Mouse (Mus musculus) liver, embryonic 16.5 days (tissue): ENCODE data around the gene Olfr1265. TPM values are rescaled to one million over a fixed set of nuclear protein-coding genes. Genes with fewer than 3 reads are reported as not detected.

ENCODE experiments used
- ATAC-seq: fragments of 200-750 bp; cut with Nextera tagmentation; 2 replicates; pipeline ENCODE4 v1.8.0; 2017; ENCODE audit warnings: low read depth, mild to moderate bottlenecking, moderate number of reproducible peaks, moderate library complexity
- H3K27ac ChIP-seq: fragments of 300-500 bp; sonication (generic); 2 replicates; pipeline ENCODE4 v1.5.1; 2014; ENCODE audit warnings: mild to moderate bottlenecking, low read length
- H3K27me3 ChIP-seq: fragments of 300-500 bp; sonication (generic); 2 replicates; pipeline ENCODE4 v1.6.1; 2014; ENCODE audit warnings: low read depth, low read length, mixed read lengths; ENCODE audit not compliant: control insufficient read depth, insufficient read depth
- H3K36me3 ChIP-seq: fragments of 300-500 bp; sonication (generic); 2 replicates; pipeline ENCODE4 v1.6.1; 2014; ENCODE audit warnings: mild to moderate bottlenecking; ENCODE audit not compliant: control insufficient read depth, insufficient read depth
- H3K4me1 ChIP-seq: fragments of 300-500 bp; sonication (generic); 2 replicates; pipeline ENCODE4 v1.6.1; 2014; ENCODE audit warnings: low read depth, low read length, mixed read lengths; ENCODE audit not compliant: control insufficient read depth
- H3K4me2 ChIP-seq: fragments of 300-500 bp; sonication (generic); 2 replicates; pipeline ENCODE4 v1.6.1; 2014; ENCODE audit warnings: low read depth, low read length, mixed read lengths
- H3K4me3 ChIP-seq: fragments of 300-500 bp; sonication (generic); 2 replicates; pipeline ENCODE4 v1.5.1; 2014; ENCODE audit warnings: low read depth, mild to moderate bottlenecking, low read length
- H3K9ac ChIP-seq: fragments of 300-500 bp; sonication (generic); 2 replicates; pipeline ENCODE4 v1.6.1; 2014; ENCODE audit warnings: low read depth, low read length
- H3K9me3 ChIP-seq: fragments of 300-500 bp; sonication (generic); replicated peaks from 2 replicates; pipeline ENCODE4 v1.6.1; 2016; ENCODE audit warnings: low read length; ENCODE audit not compliant: control insufficient read depth
- WGBS: fragments of 180-500 bp; shearing (Covaris S2); extraction: QIAGEN DNeasy Blood & Tissue Kit; methylation state at CpG from one replicate; pipeline ENCODE4 v1.1.7; 2014; ENCODE audit not compliant: insufficient replicate concordance; 5-methylcytosine and 5-hydroxymethylcytosine counted together
- polyA plus RNA-seq: library from polyadenylated mRNA; unstranded; fragments of >200 nt; fragmentation: Nextera tagmentation; extraction: Ambion mirVana; gene quantifications from 2 replicates; pipeline ENCODE4 v1.2.1, GENCODE M21; 2015

Olfr1265 gene
- not detected in 2 replicates for polyA plus RNA-seq

DNA sequence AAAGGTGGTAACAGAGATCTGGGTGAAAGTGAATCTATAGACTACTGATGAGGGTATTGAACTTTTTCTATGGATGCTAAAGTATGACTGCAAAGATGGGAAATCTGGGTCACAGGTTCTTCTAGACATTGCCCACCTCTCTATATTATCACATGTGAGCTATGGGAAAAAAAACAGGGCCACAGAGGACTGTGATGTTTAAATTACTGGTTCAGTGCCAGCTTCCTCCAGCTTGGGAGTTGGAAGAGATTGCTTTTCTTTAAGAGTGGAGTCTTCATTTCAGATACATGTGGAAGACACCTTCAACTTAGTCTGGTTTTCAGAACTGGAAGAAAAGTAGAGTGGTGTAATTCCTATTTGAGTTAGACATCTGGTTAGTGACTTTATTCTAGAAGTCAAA lies at the start of gene Olfr1265:
Gene Olfr1265, plus strand, starts transcription at position 301 of the 400 bp plus-strand sequence.
- Histone ChIP-seq H3K36me3 (no peaks in the 10 kb centered on the region), H3K4me2 (no peak within 1 kb of the TSS), H3K4me1 (no peaks in the 10 kb centered on the region), H3K9me3 (no peaks in the 10 kb centered on the region), H3K27ac (no peak within 1 kb of the TSS), H3K9ac (no peak within 1 kb of the TSS), H3K4me3 (no peak within 1 kb of the TSS), H3K27me3 (no peaks in the 10 kb centered on the region)
- no peak for ATAC-seq

DNA sequence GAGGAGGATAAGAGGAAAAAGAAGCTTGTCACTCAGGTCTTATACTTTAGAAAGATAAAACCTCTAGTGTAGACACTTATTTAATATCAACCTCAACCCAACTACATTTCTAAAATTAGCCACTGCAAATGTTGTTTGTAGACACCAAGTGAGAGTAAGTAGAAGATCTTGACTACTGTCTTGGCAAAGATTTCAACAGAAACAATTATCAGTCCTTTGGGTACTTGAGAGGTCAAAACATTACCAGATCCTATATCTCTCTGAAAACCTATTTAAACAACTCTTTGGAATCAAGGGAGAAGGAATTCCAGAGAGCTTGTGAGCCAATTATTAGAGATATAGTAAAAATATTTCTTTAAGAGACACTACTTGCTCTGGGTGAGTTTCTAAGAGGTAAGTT lies 44.2 kb upstream of the Olfr1265 start, which contains the start of gene Olfr1261:
Gene Olfr1261, plus strand, starts transcription at position 301 of the 400 bp plus-strand sequence.
- Histone ChIP-seq H3K27ac (no peak within 1 kb of the TSS), H3K4me3 (no peak within 1 kb of the TSS), H3K27me3 (no peaks in the 10 kb centered on the region), H3K36me3 (no peaks in the 10 kb centered on the region), H3K4me2 (no peak within 1 kb of the TSS), H3K4me1 (no peaks in the 10 kb centered on the region), H3K9ac (no peak within 1 kb of the TSS), H3K9me3 (no peaks in the 10 kb centered on the region; the same call in 1 of the 2 replicates)
- ATAC-seq = no peak

DNA sequence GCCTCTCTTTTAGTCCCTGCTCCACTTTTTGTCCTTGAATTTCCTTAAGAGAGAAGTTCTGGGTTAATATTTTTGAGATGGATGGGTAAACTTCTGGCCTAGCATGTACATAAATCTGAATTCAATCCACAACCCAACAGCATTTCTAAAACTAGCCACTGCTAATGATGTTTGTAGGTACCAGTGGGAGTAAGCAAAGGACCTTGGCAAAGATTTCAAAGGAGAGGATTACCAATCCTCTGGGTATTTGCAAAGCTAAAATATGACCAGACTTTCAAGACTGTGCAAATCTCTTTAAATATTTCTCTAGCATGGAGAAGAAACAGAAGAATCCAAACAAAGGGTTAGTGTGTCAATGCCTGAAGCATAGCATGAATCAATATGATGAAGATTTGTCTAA lies 35.3 kb upstream of the Olfr1265 start, which contains the start of gene Olfr1262:
Gene Olfr1262, plus strand, starts transcription at position 301 of the 400 bp plus-strand sequence.
- H3K9me3 ChIP-seq = no peaks in the 10 kb centered on the region
- H3K27ac ChIP-seq = no peak within 1 kb of the TSS
- no peaks in the 10 kb centered on the region for H3K27me3 ChIP-seq
- no peaks in the 10 kb centered on the region for H3K36me3 ChIP-seq
- no peak within 1 kb of the TSS for H3K4me3 ChIP-seq
- H3K4me2 ChIP-seq = no peak within 1 kb of the TSS
- ATAC-seq = no peak
- no peak within 1 kb of the TSS for H3K9ac ChIP-seq
- H3K4me1 ChIP-seq = no peaks in the 10 kb centered on the region

DNA sequence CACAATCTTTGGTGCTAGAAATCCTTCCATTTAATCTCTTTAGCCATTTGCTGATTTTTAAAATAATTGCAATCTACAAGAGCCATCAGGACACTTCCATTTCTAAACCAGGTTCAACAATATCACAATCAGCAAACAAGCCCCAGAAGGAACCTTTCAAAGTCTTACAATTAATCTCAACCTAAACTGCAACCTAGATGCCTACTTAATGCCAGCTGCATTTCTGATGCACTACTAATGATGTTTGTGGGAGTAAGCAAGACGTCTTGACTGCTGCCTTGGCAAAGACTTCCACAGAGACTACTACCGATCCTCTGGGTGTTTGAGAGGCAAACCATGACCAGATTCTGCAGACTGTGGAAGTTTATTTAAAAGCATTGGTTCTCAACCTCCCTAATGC lies 23.3 kb upstream of the Olfr1265 start, which contains the start of gene Olfr1263:
Gene Olfr1263, plus strand, starts transcription at position 301 of the 400 bp plus-strand sequence.
- no peaks in the 10 kb centered on the region for H3K9me3 ChIP-seq
- WGBS = 58% methylated on average over 2 of the region's 2 CpGs
- no peaks in the 10 kb centered on the region for H3K36me3 ChIP-seq
- H3K27me3 ChIP-seq = no peaks in the 10 kb centered on the region
- H3K4me2 ChIP-seq = no peak within 1 kb of the TSS
- no peaks in the 10 kb centered on the region for H3K4me1 ChIP-seq
- H3K9ac ChIP-seq = no peak within 1 kb of the TSS
- H3K27ac ChIP-seq = no peak within 1 kb of the TSS
- no peak for ATAC-seq
- no peak within 1 kb of the TSS for H3K4me3 ChIP-seq

DNA sequence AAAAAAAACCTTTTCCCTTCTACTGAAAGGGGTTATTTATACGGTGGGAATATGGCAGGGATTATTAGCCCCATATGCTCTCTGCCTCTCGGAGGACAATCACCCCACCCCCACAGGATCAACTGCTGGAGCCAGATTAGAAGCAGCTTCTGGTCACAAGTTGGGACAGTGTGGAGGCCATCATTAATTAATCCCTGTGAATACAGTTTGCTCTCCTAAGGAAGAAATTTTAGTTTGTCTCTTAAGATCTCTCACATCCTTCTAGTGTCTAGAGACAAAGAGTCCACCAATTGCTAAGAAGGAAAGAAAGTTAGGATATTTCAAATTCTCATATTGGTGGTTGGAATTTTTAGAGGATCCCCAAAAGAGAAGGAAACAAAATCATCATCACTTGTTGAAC lies 9.7 kb upstream of the Olfr1265 start, which contains the start of gene Olfr1264:
Gene Olfr1264, minus strand, starts transcription at position 101 of the 400 bp plus-strand sequence.
- Histone ChIP-seq H3K4me2 (no peak within 1 kb of the TSS), H3K36me3 (no peaks in the 10 kb centered on the region), H3K9ac (no peak within 1 kb of the TSS), H3K4me1 (no peaks in the 10 kb centered on the region), H3K9me3 (no peaks in the 10 kb centered on the region), H3K27ac (no peak within 1 kb of the TSS), H3K27me3 (no peaks in the 10 kb centered on the region), H3K4me3 (no peak within 1 kb of the TSS)
- WGBS = 58% methylated on average over 2 of the region's 2 CpGs
- no peak for ATAC-seq

DNA sequence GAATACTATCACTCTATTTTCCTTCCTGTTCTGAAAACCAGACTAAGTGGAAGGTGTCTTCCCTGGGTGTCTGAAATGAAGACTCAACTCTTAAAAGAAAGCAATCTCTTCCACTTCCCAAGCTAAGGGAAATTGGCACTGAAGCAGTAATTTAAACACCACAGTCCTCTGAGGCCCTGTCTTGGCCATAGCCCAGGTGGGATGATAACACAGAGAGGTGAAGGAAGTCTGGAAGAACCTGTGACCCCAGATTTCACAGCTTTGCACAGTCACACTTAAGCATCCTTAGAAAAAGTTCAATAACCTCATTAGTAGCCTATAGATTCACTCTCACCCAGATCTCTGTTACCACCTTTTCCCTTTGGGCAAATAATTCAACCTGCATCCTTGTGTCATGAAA lies 28.4 kb downstream of the Olfr1265 start, which contains the start of gene Olfr140:
Gene Olfr140, minus strand, starts transcription at position 101 of the 400 bp plus-strand sequence.
- ATAC-seq = no peak
- no peak within 1 kb of the TSS for H3K4me2 ChIP-seq
- H3K27ac ChIP-seq = no peak within 1 kb of the TSS
- no peaks in the 10 kb centered on the region for H3K27me3 ChIP-seq
- no peak within 1 kb of the TSS for H3K9ac ChIP-seq
- H3K9me3 ChIP-seq = no peaks in the 10 kb centered on the region
- H3K36me3 ChIP-seq = no peaks in the 10 kb centered on the region
- no peak within 1 kb of the TSS for H3K4me3 ChIP-seq
- no peaks in the 10 kb centered on the region for H3K4me1 ChIP-seq

DNA sequence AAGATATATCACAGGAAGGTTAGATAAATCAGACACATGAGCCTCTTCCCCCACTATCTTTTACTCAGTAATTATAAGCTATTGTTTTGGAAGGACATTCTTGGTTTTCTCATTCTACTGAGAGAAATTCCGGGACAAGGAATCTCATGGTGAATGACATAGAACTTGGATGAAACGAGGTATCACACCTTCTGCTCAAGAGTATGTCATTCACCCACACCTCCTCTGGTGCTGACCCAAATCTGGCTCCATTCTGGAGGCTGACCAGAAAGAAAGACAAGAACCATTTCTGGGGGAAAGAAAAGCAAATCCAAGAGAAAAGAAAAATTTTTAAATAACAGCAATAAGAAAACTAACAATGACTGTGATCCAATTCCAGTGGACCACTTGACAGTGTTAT lies 34.9 kb downstream of the Olfr1265 start:
- H3K9ac ChIP-seq = no peak overlapping the region
- H3K27ac ChIP-seq = no peak overlapping the region
- H3K4me1 ChIP-seq = no peaks in the 10 kb centered on the region
- no peaks in the 10 kb centered on the region for H3K27me3 ChIP-seq
- no peak overlapping the region for H3K4me2 ChIP-seq
- H3K4me3 ChIP-seq = no peak overlapping the region
- no peaks in the 10 kb centered on the region for H3K9me3 ChIP-seq
- 49% methylated on average over 2 of the region's 2 CpGs for WGBS
- ATAC-seq = no peak
- no peaks in the 10 kb centered on the region for H3K36me3 ChIP-seq

Other genes with a start within 250 kb of the Olfr1265 start
- not detected in 2 replicates for gene Olfr1254, start 241.7 kb upstream of the Olfr1265 start, polyA plus RNA-seq
- gene Olfr1255, start 223.3 kb upstream of the Olfr1265 start, polyA plus RNA-seq = not detected in 2 replicates
- not detected in 2 replicates for gene Olfr1256, start 193.8 kb upstream of the Olfr1265 start, polyA plus RNA-seq
- not detected in 2 replicates for gene Olfr48, start 187.1 kb upstream of the Olfr1265 start, polyA plus RNA-seq
- not detected in 2 replicates for gene Olfr1257, start 156.9 kb upstream of the Olfr1265 start, polyA plus RNA-seq
- gene Olfr1258, start 108.0 kb upstream of the Olfr1265 start, polyA plus RNA-seq = not detected in 2 replicates
- gene Olfr1259, start 86.7 kb upstream of the Olfr1265 start, polyA plus RNA-seq = not detected in 2 replicates
- gene Olfr1260, start 61.0 kb upstream of the Olfr1265 start, polyA plus RNA-seq = not detected in 2 replicates
- not detected in 2 replicates for gene Olfr1261, start 44.1 kb upstream of the Olfr1265 start, polyA plus RNA-seq
- gene Olfr1262, start 35.2 kb upstream of the Olfr1265 start, polyA plus RNA-seq = not detected in 2 replicates
- gene Olfr1263, start 23.2 kb upstream of the Olfr1265 start, polyA plus RNA-seq = not detected in 2 replicates
- gene Olfr1264, start 9.8 kb upstream of the Olfr1265 start, polyA plus RNA-seq = not detected in 2 replicates
- not detected in 2 replicates for gene Olfr140, start 28.3 kb downstream of the Olfr1265 start, polyA plus RNA-seq
- gene Olfr1269, start 86.1 kb downstream of the Olfr1265 start, polyA plus RNA-seq = not detected in 2 replicates
- not detected in 2 replicates for gene Olfr32, start 107.0 kb downstream of the Olfr1265 start, polyA plus RNA-seq
- gene Olfr1270, start 117.8 kb downstream of the Olfr1265 start, polyA plus RNA-seq = not detected in 2 replicates
- 0.05 TPM in 1 of 2 replicates, not detected in the other for gene Olfr1506, start 189.2 kb downstream of the Olfr1265 start, polyA plus RNA-seq
- not detected in 2 replicates for gene Olfr142, start 222.3 kb downstream of the Olfr1265 start, polyA plus RNA-seq
- not detected in 2 replicates for gene Olfr1271, start 235.7 kb downstream of the Olfr1265 start, polyA plus RNA-seq